Mouse (Mus musculus): ENCODE measurements around the gene Arhgap28. TPM values are rescaled to one million over a fixed set of nuclear protein-coding genes. Genes with fewer than 3 reads are reported as not detected.

The Arhgap28 gene
- total RNA-seq, 2 experiments from 2014 or later, result 1.2 to 1.3 TPM

DNA sequence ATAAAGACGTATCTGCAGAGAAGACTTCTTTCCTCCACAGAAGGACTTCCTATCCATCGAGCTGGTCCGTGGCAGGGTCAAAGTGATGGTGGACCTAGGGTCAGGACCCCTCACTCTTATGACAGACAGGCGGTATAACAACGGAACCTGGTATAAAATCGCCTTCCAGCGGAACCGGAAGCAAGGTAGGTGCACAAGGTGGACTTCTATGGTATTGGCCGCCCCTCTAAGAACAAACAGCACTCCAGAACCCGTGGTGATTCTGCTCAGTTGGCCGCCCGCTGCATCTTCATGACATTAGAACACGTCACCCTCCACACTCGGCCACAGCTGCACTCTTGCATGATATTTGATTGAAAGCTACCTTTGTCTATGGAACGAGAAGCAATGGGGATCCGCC, 194.7 kb downstream of the Arhgap28 start:
- ATAC-seq (replicated peaks; ENCODE audit: poor library complexity), result no peak
